Mouse (Mus musculus) liver, adult 2 months (tissue): ENCODE measurements around the gene Slc7a8.

Experiments used
- CTCF ChIP-seq: fragments of 200-500 bp; IDR thresholded peaks from 2 replicates; pipeline ENCODE4 v1.5.1; 2011; ENCODE audit warnings: low read depth, low read length, control low read depth
- POLR2A ChIP-seq: fragments of 200-500 bp; IDR thresholded peaks from 2 replicates; pipeline ENCODE4 v1.6.1; 2011; ENCODE audit warnings: low read length, control low read depth; ENCODE audit not compliant: insufficient read depth; ENCODE audit errors: extremely low read depth

DNA sequence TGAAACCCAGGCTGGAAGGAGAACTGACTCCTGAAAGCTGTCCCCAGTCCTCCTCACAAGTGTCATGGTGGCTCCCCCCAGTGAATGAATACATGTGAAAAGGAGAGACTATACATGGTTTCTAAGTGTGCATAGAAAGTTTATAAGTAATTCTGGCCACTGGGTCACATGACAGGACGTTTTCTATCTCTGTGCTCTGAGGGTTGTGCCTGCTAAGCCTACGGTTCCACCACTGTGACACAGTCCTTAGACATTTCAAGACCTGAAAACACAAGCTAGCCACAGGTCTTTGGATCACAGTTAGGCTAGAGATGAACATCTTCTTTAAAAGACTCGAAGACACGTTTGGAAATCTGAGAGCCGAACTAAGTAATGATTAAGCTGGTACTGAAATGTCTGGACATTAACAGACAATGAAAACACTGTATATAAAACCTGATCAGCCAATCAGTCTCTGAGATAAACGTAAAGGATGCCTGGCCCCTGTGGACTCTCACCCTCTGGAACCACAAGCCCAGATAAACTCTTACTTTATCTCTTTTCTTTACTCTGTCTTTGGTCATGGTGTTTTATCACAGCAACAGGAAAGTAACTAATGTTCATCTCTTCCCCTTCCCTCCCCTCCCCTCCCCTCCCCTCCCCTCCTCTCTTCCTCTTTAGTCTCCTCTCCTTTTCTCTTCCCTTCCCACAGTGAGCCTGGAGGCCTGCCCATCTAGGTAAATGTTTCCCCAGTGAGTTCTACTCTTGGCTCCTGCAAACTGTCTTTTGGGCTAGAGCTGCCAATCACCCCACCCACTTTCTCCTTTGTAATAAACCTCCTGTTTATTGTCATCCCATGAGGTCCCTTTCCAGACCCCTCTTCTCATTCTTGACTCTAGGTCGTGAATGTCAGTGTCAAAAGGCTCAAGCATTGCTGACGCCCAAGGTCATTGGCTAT is 12.4 kb upstream of the Slc7a8 start:
- TF ChIP-seq POLR2A: no peak
- no peak for TF ChIP-seq CTCF
